Mouse (Mus musculus) limb, embryonic 15.5 days (tissue): ENCODE measurements around the gene Plppr5. TPM values are rescaled to one million over a fixed set of nuclear protein-coding genes. Genes with fewer than 3 reads are reported as not detected.

Experiments used
- ATAC-seq: fragments of 200-750 bp; cut with Nextera tagmentation; 2 replicates; pipeline ENCODE4 v1.8.0; 2017; ENCODE audit warnings: low read depth, moderate TSS enrichment; ENCODE audit not compliant: insufficient number of reproducible peaks, low FRiP score, low TSS enrichment
- H3K27ac ChIP-seq: fragments of 300-500 bp; sonication (generic); 2 replicates; pipeline ENCODE4 v1.5.1; 2015; ENCODE audit warnings: moderate library complexity, mild to moderate bottlenecking, inconsistent platforms
- H3K27me3 ChIP-seq: fragments of 300-500 bp; sonication (generic); 2 replicates; pipeline ENCODE4 v1.6.1; 2015; ENCODE audit warnings: inconsistent platforms
- H3K36me3 ChIP-seq: fragments of 300-500 bp; sonication (generic); 2 replicates; pipeline ENCODE4 v1.6.1; 2015; ENCODE audit warnings: inconsistent platforms
- H3K4me1 ChIP-seq: fragments of 300-500 bp; sonication (generic); 2 replicates; pipeline ENCODE4 v1.6.1; 2015; ENCODE audit warnings: inconsistent platforms
- H3K4me2 ChIP-seq: fragments of 300-500 bp; sonication (generic); 2 replicates; pipeline ENCODE4 v1.6.1; 2015; ENCODE audit warnings: mild to moderate bottlenecking, inconsistent platforms
- H3K4me3 ChIP-seq: fragments of 300-500 bp; sonication (generic); 2 replicates; pipeline ENCODE4 v1.5.1; 2015; ENCODE audit warnings: mild to moderate bottlenecking, inconsistent platforms
- H3K9ac ChIP-seq: fragments of 300-500 bp; sonication (generic); 2 replicates; pipeline ENCODE4 v1.6.1; 2015; ENCODE audit warnings: inconsistent platforms
- H3K9me3 ChIP-seq: fragments of 300-500 bp; sonication (generic); 2 replicates; pipeline ENCODE4 v1.6.1; 2016; ENCODE audit warnings: inconsistent platforms
- WGBS: fragments of 180-500 bp; shearing (Covaris S2); methylation state at CpG from one replicate; pipeline ENCODE4 v1.1.7; 2015; 5-methylcytosine and 5-hydroxymethylcytosine counted together
- polyA plus RNA-seq: library from polyadenylated mRNA; unstranded; fragments of >200 nt; fragmentation: Nextera tagmentation; extraction: Ambion mirVana; gene quantifications from 2 replicates; pipeline ENCODE4 v1.2.1, GENCODE M21; 2015

Plppr5 gene
- polyA plus RNA-seq, 1 experiment from 2014 or later: 0.15 TPM

DNA sequence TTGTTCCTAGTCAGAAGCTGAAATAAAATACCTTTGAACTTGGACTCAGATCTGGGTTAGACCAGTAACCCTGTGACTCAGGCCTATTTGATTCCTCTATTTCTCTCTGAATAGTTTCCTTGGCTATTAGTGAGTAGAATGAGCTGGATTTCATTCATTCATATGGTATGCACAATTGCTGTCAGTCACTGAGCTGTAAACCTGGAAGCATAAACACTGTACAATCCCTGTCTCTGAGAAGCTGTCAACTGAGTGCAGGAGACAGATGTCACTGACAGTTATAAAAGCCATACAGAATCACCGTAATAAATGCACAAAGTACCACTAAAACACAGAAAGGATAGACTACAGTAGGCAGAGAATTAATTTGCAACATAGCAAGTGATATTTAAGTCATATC lies 40.2 kb downstream of the Plppr5 start:
- no peak overlapping the region for H3K4me2 ChIP-seq
- H3K27ac ChIP-seq: no peak overlapping the region
- no peak overlapping the region for H3K4me3 ChIP-seq
- no peaks in the 10 kb centered on the region for H3K27me3 ChIP-seq
- WGBS: 70% methylated on average over 1 of the region's 1 CpGs
- no peaks in the 10 kb centered on the region for H3K36me3 ChIP-seq
- no peak for ATAC-seq
- no peaks in the 10 kb centered on the region for H3K4me1 ChIP-seq
- no peaks in the 10 kb centered on the region for H3K9me3 ChIP-seq
- H3K9ac ChIP-seq: no peak overlapping the region

GRCm38 (mm10) chr3:117625257-117626001 lies 50.8 kb downstream of the Plppr5 start:
- WGBS: 92% methylated on average over 13 of the region's 13 CpGs
- Histone ChIP-seq H3K27ac (no peak overlapping the region), H3K9ac (no peak overlapping the region), H3K27me3 (no peaks in the 10 kb centered on the region), H3K36me3 (no peaks in the 10 kb centered on the region), H3K9me3 (no peaks in the 10 kb centered on the region), H3K4me1 (no peaks in the 10 kb centered on the region), H3K4me3 (no peak overlapping the region), H3K4me2 (no peak overlapping the region)
- ATAC-seq: no peak

DNA sequence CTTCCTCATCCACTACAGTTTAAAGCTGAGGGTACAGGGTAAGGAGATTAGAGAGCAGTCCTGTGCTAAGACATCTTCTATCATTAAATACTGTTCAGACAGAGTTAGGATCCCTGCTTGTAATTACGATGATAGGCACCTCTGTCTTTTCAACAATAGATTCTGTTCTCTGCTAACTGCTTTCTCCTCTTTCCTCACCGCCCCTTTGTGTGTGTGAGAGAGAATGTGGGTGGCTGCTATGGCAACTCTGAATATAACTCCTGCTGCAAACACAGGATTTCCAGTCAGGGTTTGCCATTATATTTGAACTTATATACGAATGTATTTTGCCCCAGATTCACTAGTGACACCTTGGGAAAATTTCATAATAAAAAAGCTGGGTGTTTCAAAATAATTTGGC lies 54.2 kb downstream of the Plppr5 start:
- 74% methylated on average over 3 of the region's 3 CpGs for WGBS
- Histone ChIP-seq H3K27me3 (no peaks in the 10 kb centered on the region), H3K4me1 (no peaks in the 10 kb centered on the region), H3K9me3 (no peaks in the 10 kb centered on the region), H3K9ac (no peak overlapping the region), H3K4me2 (no peak overlapping the region), H3K4me3 (no peak overlapping the region), H3K36me3 (no peaks in the 10 kb centered on the region), H3K27ac (no peak overlapping the region)
- no peak for ATAC-seq

DNA sequence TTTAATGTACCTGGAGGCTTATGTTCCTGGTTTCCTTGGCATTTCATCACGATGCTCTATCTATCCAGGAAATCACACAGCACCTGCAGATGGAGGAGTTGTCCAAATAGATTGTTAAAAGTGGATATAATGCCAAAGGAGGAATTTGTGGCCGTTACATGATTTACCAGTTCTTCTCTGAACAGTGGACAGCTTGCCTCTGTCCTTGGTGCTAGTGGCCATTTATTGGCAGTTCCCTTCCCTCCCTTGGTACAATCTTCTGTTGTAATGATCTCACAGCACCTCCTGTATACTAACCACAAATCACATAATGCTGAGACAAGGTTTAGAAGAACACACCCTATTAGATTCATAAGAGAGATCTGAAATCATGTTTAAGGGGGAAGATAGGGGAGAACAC lies 55.7 kb downstream of the Plppr5 start:
- no peaks in the 10 kb centered on the region for H3K36me3 ChIP-seq
- no peaks in the 10 kb centered on the region for H3K9me3 ChIP-seq
- no peak for ATAC-seq
- H3K4me3 ChIP-seq: no peak overlapping the region
- no peak overlapping the region for H3K27ac ChIP-seq
- H3K9ac ChIP-seq: no peak overlapping the region
- H3K4me2 ChIP-seq: no peak overlapping the region
- H3K4me1 ChIP-seq: no peaks in the 10 kb centered on the region
- no peaks in the 10 kb centered on the region for H3K27me3 ChIP-seq
- 38% methylated on average over 2 of the region's 2 CpGs for WGBS

DNA sequence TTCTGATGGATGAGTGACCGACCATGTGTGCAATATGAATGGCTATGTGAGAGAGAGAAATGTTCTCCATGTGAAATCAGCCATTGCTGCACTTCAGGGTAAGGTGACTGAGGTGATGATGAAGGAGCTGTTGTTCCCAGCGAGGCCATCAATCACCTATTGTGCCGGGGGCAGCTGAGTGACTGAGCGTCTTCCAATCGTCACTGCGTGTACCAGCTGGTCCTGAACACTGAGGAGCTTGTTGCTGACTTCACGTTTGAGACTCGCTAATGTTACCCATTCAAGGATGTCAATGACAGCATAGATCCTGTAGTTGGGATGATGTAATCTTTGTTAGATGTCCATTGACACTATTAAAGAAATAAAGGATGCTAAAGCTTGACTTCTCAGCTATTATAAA lies 74.0 kb downstream of the Plppr5 start:
- Histone ChIP-seq H3K4me2 (no peak overlapping the region), H3K4me1 (no peaks in the 10 kb centered on the region), H3K27me3 (no peaks in the 10 kb centered on the region), H3K9me3 (no peaks in the 10 kb centered on the region), H3K27ac (no peak overlapping the region), H3K4me3 (no peak overlapping the region), H3K36me3 (no peaks in the 10 kb centered on the region), H3K9ac (no peak overlapping the region)
- ATAC-seq: no peak
- 80% methylated on average over 8 of the region's 8 CpGs for WGBS

- ATAC-seq: no peak
- H3K36me3 ChIP-seq: no peaks in the 10 kb centered on the region
- H3K9ac ChIP-seq: no peak overlapping the region
- H3K4me2 ChIP-seq: no peak overlapping the region
- H3K9me3 ChIP-seq: no peaks in the 10 kb centered on the region
- no peaks in the 10 kb centered on the region for H3K27me3 ChIP-seq
- H3K27ac ChIP-seq: no peak overlapping the region
- 76% methylated on average over 1 of the region's 1 CpGs for WGBS
- no peak overlapping the region for H3K4me3 ChIP-seq
- H3K4me1 ChIP-seq: no peaks in the 10 kb centered on the region
Measured at GRCm38 (mm10) chr3:117664316-117664715, 89.7 kb downstream of the Plppr5 start.

DNA sequence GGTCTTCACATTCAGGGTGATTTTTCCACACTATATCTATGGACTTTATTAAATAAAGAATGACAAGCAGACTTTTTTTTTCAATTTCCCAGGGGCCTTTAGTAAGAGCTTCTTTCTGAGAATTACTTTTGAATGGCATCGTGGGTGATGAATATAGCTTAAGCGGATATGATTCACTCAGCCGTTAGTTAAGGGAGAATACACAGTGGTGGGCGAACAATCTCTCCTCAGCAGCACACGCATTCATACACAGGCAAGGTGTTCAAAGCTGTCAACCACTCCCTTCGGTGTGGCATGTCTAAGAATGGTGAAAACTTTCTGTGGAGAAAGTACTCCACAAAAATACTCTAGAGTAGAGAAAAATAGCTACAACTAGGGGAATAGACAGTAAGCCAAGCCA lies 104.6 kb downstream of the Plppr5 start:
- Histone ChIP-seq H3K36me3 (no peaks in the 10 kb centered on the region), H3K27me3 (no peaks in the 10 kb centered on the region), H3K4me3 (no peak overlapping the region), H3K9ac (no peak overlapping the region), H3K4me2 (no peak overlapping the region), H3K27ac (no peak overlapping the region), H3K9me3 (no peaks in the 10 kb centered on the region), H3K4me1 (no peaks in the 10 kb centered on the region)
- ATAC-seq: no peak
- 90% methylated on average over 6 of the region's 6 CpGs for WGBS

DNA sequence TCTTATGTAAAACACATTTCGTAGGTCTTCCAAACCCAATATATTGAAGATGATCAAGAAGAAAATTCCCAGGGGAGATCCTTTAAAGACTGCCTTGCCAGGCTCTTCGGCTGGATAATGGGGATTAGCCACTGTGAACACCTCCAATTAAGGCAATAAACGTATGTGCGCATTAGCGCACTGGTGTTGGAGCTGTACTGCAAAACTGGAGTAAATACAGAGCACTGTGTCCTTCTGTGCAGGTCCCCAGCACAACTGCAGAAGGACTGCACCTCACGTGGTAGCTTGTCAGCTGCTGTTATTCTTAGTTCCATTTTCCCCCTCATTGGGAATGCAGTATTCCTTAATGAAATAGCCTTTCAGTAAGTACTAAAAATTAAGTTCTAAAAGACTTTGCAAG lies 110.0 kb downstream of the Plppr5 start:
- Histone ChIP-seq H3K9me3 (no peaks in the 10 kb centered on the region), H3K4me3 (no peak overlapping the region), H3K36me3 (no peaks in the 10 kb centered on the region), H3K9ac (no peak overlapping the region), H3K27ac (no peak overlapping the region), H3K27me3 (no peaks in the 10 kb centered on the region), H3K4me1 (no peaks in the 10 kb centered on the region), H3K4me2 (no peak overlapping the region)
- 67% methylated on average over 6 of the region's 6 CpGs for WGBS
- ATAC-seq: no peak

DNA sequence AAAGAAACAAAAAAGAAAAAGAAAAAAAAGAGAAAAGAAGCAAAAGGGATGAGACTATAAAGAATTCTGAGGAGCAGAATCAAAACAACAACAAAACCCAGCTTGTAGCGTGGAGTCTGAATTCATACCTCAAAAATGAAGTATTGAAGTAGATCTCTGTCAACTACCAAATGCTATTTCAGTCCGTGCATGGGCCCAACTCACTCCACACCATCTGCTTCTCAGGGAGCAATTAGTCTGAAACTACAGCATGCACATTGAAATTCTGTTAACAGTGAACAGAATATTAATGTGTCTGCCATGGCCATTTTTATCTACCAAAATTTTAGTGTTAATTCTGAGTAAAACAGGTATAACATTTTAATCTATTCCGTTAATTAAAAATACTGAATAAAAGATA lies 111.4 kb downstream of the Plppr5 start:
- Histone ChIP-seq H3K4me1 (no peaks in the 10 kb centered on the region), H3K27me3 (no peaks in the 10 kb centered on the region), H3K4me2 (no peak overlapping the region), H3K27ac (no peak overlapping the region), H3K4me3 (no peak overlapping the region), H3K36me3 (no peaks in the 10 kb centered on the region), H3K9me3 (no peaks in the 10 kb centered on the region), H3K9ac (no peak overlapping the region)
- WGBS: 82% methylated on average over 3 of the region's 3 CpGs
- no peak for ATAC-seq

GRCm38 (mm10) chr3:117686648-117687047 lies 112.0 kb downstream of the Plppr5 start:
- no peak overlapping the region for H3K4me3 ChIP-seq
- 80% methylated on average over 7 of the region's 7 CpGs for WGBS
- no peak overlapping the region for H3K4me2 ChIP-seq
- no peak overlapping the region for H3K9ac ChIP-seq
- no peak for ATAC-seq
- H3K36me3 ChIP-seq: no peaks in the 10 kb centered on the region
- H3K9me3 ChIP-seq: no peaks in the 10 kb centered on the region
- no peaks in the 10 kb centered on the region for H3K4me1 ChIP-seq
- H3K27me3 ChIP-seq: no peaks in the 10 kb centered on the region
- H3K27ac ChIP-seq: no peak overlapping the region

- 69% methylated on average over 1 of the region's 1 CpGs for WGBS
- ATAC-seq: no peak
- no peak overlapping the region for H3K4me2 ChIP-seq
- no peak overlapping the region for H3K9ac ChIP-seq
- H3K27me3 ChIP-seq: no peaks in the 10 kb centered on the region
- H3K36me3 ChIP-seq: no peaks in the 10 kb centered on the region
- H3K4me1 ChIP-seq: no peaks in the 10 kb centered on the region
- no peak overlapping the region for H3K4me3 ChIP-seq
- no peaks in the 10 kb centered on the region for H3K9me3 ChIP-seq
- no peak overlapping the region for H3K27ac ChIP-seq
Measured at GRCm38 (mm10) chr3:117694736-117695135, 120.1 kb downstream of the Plppr5 start.

GRCm38 (mm10) chr3:117696350-117696749 lies 121.7 kb downstream of the Plppr5 start:
- Histone ChIP-seq H3K4me3 (no peak overlapping the region), H3K36me3 (no peaks in the 10 kb centered on the region), H3K27me3 (no peaks in the 10 kb centered on the region), H3K9me3 (no peaks in the 10 kb centered on the region), H3K27ac (no peak overlapping the region), H3K4me1 (no peaks in the 10 kb centered on the region), H3K4me2 (no peak overlapping the region), H3K9ac (no peak overlapping the region)
- ATAC-seq: no peak
- 84% methylated on average over 5 of the region's 5 CpGs for WGBS

- Histone ChIP-seq H3K27me3 (no peaks in the 10 kb centered on the region), H3K27ac (no peak overlapping the region), H3K4me1 (no peaks in the 10 kb centered on the region), H3K4me3 (no peak overlapping the region), H3K36me3 (no peaks in the 10 kb centered on the region), H3K9ac (no peak overlapping the region), H3K4me2 (no peak overlapping the region), H3K9me3 (no peaks in the 10 kb centered on the region)
- ATAC-seq: no peak
Measured at GRCm38 (mm10) chr3:117708788-117709187, 134.2 kb downstream of the Plppr5 start.
